Mouse (Mus musculus): Measurements from ENCODE around the gene Galnt4. TPM values are rescaled to one million over a fixed set of nuclear protein-coding genes. Genes with fewer than 3 reads are reported as not detected.

Gene Galnt4
- total and polyA plus RNA-seq, 3 experiments: 1.6 to 1.7 TPM; not detected in 1

DNA sequence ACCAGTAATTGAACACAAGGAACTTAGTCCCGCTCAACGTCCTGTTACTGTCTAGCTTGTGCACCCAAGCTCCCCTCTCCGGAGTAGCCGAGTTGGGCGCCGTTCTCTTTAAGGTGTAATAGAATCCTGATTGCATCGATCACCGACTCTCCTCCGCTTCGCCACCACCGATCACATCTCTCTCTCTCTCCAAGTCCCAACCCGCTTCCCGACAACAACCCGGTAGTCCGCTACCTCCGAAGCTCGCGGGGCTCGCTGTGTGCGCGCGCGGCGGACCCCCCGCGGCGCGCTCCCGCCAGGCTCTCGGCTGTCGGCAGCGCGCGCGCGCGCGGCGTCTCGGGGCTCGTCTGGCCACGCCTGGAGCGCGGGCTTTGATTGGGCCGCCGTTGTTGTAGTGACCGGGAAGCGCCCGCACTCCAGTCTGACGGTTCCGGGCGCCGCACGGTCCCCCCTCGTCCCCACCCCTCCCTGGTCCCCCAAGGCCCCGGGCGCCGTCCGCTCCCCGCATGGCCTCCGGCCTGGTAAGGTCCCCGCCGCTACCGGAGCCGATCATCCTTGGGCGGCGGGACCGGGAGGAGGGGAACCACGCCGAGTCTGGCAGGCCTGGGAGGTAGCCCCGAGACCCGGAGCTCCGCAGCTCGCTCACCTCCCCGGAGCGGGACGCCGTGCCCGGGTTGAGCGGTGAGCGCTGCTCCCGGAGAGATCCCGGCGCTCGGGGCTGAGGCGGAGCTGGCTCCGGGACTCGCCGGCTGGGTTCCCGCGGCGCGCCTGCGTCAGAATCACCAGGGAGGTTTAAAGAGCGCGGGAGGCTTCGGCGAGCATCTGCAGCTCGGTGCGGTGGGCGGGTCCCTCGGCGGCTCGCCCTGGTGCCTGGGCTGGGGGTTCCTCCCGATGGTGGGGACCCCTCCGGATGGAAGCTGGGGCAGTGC lies 992 bp upstream of the Galnt4 start, which contains the start of gene Poc1b:
Gene Poc1b, plus strand, starts transcription at position 334 of the 929 bp plus-strand sequence.
- Histone ChIP-seq H3K27ac (ENCODE audit: control insufficient read depth, low read depth, low read length) (peak within 1 kb of the TSS; percentile 95), H3K79me2 (ENCODE audit: control insufficient read depth, insufficient read depth, low read length, poor library complexity) (peaks cover 13% of the 10 kb centered on the region), H3K4me3 (ENCODE audit: control insufficient read depth in 1 of 2, insufficient read depth in 1 of 2, low read depth in 2 of 2, low read length in 2 of 2) (peak within 1 kb of the TSS; percentile 78 to 87), H3K9ac (ENCODE audit: control insufficient read depth, low read depth, low read length, poor library complexity, severe bottlenecking) (peak within 1 kb of the TSS; percentile 88), H3K9me3 (replicated peaks; ENCODE audit: insufficient read depth, low read length) (no peaks in the 10 kb centered on the region), H3K27me3 (ENCODE audit: control insufficient read depth in 1 of 2, insufficient read depth in 2 of 2, low read length in 2 of 2) (no peaks in the 10 kb centered on the region), H3K4me1 (ENCODE audit: control insufficient read depth in 1 of 2, insufficient read depth in 2 of 2, low read length in 2 of 2) (peaks cover 0 to 4% of the 10 kb centered on the region in 2 experiments; a peak in 1 of 4 replicates), H3K36me3 (ENCODE audit: control insufficient read depth in 1 of 2, insufficient read depth in 2 of 2, low read length in 2 of 2) (no peaks in the 10 kb centered on the region; a peak in 1 of 4 replicates)
- peak; percentile 85 for DNase-seq (ENCODE audit: low read depth, low spot score)
- TF ChIP-seq RCOR1 (IDR thresholded peaks at IDR 0.05; ENCODE audit: low read depth, low read length) (no peak), ELF1 (IDR thresholded peaks at IDR 0.05; ENCODE audit: low read depth, low read length) (peak; percentile 45; the same call in 1 of the 2 replicates), ZC3H11A (IDR thresholded peaks at IDR 0.05; ENCODE audit: low read depth, low read length) (no peak), USF1 (IDR thresholded peaks at IDR 0.05; ENCODE audit: low read depth, low read length) (no peak), POLR2AphosphoS2 (IDR thresholded peaks at IDR 0.05; ENCODE audit: low read length) (no peak), ZMIZ1 (IDR thresholded peaks at IDR 0.05; ENCODE audit: low read depth, low read length) (no peak), ZKSCAN1 (IDR thresholded peaks at IDR 0.05; ENCODE audit: low read depth, low read length) (no peak), MAFK (IDR thresholded peaks at IDR 0.05; ENCODE audit: borderline replicate concordance, low read depth, low read length) (no peak), TAL1 (IDR thresholded peaks at IDR 0.05; ENCODE audit: low read length) (no peak), ZNF384 (IDR thresholded peaks at IDR 0.05; ENCODE audit: low read depth, low read length) (no peak), USF2 (IDR thresholded peaks at IDR 0.05; ENCODE audit: borderline replicate concordance in 1 of 2, insufficient read depth in 1 of 2, low read depth in 1 of 2, low read length in 2 of 2) (no peak), JUND (IDR thresholded peaks at IDR 0.05; ENCODE audit: low read depth, low read length) (no peak), RAD21 (IDR thresholded peaks at IDR 0.05; ENCODE audit: low read depth, low read length) (no peak), UBTF (IDR thresholded peaks at IDR 0.05; ENCODE audit: borderline replicate concordance, insufficient read depth, low read depth, low read length) (no peak), MAZ (IDR thresholded peaks at IDR 0.05; ENCODE audit: low read depth, low read length) (no peak), KAT2A (conservative IDR thresholded peaks at IDR 0.05; ENCODE audit: low read depth, low read length) (no peak; the same call in 1 of the 2 replicates), POLR2AphosphoS5 (IDR thresholded peaks at IDR 0.05; ENCODE audit: borderline replicate concordance, low read depth, low read length) (no peak), SIN3A (IDR thresholded peaks at IDR 0.05; ENCODE audit: low read length) (peak; percentile 69), NELFE (IDR thresholded peaks at IDR 0.05; ENCODE audit: low read depth, low read length) (peak; percentile 42; the same call in 1 of the 2 replicates), E2F4 (IDR thresholded peaks at IDR 0.05; ENCODE audit: borderline replicate concordance, low read depth, low read length) (no peak), POLR2A (IDR thresholded peaks at IDR 0.05; ENCODE audit: control insufficient read depth in 1 of 2, insufficient read depth in 1 of 2, low read depth in 1 of 2, low read length in 2 of 2, poor library complexity in 1 of 2) (peak in 1 of 2 experiments; percentile 53; a peak in 1 of 4 replicates), MAX (IDR thresholded peaks at IDR 0.05; ENCODE audit: low read length) (no peak; the same call in 1 of the 2 replicates), TCF12 (IDR thresholded peaks at IDR 0.05; ENCODE audit: low read depth, low read length) (no peak), MEF2A (IDR thresholded peaks at IDR 0.05; ENCODE audit: extremely low read depth, insufficient replicate concordance, low read depth, low read length, poor library complexity, severe bottlenecking) (no peak), GATA1 (IDR thresholded peaks at IDR 0.05; ENCODE audit: low read depth, low read length) (no peak), BHLHE40 (IDR thresholded peaks at IDR 0.05; ENCODE audit: borderline replicate concordance, low read depth, low read length) (no peak), HCFC1 (IDR thresholded peaks at IDR 0.05; ENCODE audit: low read depth, low read length) (peak; percentile 77), NRF1 (IDR thresholded peaks at IDR 0.05; ENCODE audit: insufficient read depth, low read depth, low read length, poor library complexity, severe bottlenecking) (peak; percentile 55), ETS1 (IDR thresholded peaks at IDR 0.05; ENCODE audit: low read depth, low read length) (no peak), MYC (IDR thresholded peaks at IDR 0.05; ENCODE audit: low read depth, low read length) (no peak; the same call in 1 of the 2 replicates), CTCF (IDR thresholded peaks at IDR 0.05 in 2 of 3, conservative IDR thresholded peaks at IDR 0.05 in 1 of 3; ENCODE audit: control insufficient read depth in 1 of 3, insufficient read depth in 1 of 3, low read depth in 2 of 3, low read length in 3 of 3, poor library complexity in 1 of 3, severe bottlenecking in 1 of 3) (no peak), EP300 (IDR thresholded peaks at IDR 0.05; ENCODE audit: low read depth in 1 of 2, low read length in 2 of 2) (no peak), CHD1 (IDR thresholded peaks at IDR 0.05; ENCODE audit: low read depth, low read length) (no peak), GABPA (IDR thresholded peaks at IDR 0.05; ENCODE audit: low read depth, low read length) (no peak)

Measured in MEL (cell line).